Mouse (Mus musculus): ENCODE measurements around the gene Idh2.

Gene Idh2

GRCm38 (mm10) chr7:80123115-80123514 is 7.9 kb upstream of the Idh2 start:
- no peak for DNase-seq (ENCODE audit: low read depth, low spot score)

GRCm38 (mm10) chr7:80121083-80121482 is 5.9 kb upstream of the Idh2 start:
- peak; percentile 37 for DNase-seq (ENCODE audit: low read depth, low spot score)

- no peak for DNase-seq (ENCODE audit: low read depth, low spot score)
Observed at GRCm38 (mm10) chr7:80119198-80119597, 4.0 kb upstream of the Idh2 start.

GRCm38 (mm10) chr7:80116158-80116557 is 966 bp upstream of the Idh2 start:
- DNase-seq (ENCODE audit: low read depth, low spot score): no peak

GRCm38 (mm10) chr7:80114451-80115223 is 555 bp downstream of the Idh2 start:
- DNase-seq (ENCODE audit: low read depth, low spot score): peak; percentile 81

GRCm38 (mm10) chr7:80113989-80114388 is 1.2 kb downstream of the Idh2 start:
- peak; percentile 55 for DNase-seq (ENCODE audit: low read depth, low spot score)

GRCm38 (mm10) chr7:80111066-80112045 is 3.8 kb downstream of the Idh2 start:
- peak; percentile 88 for DNase-seq (ENCODE audit: low read depth, low spot score)

- DNase-seq (ENCODE audit: low read depth, low spot score): no peak
Observed at GRCm38 (mm10) chr7:80106441-80106840, 8.8 kb downstream of the Idh2 start.

- DNase-seq (ENCODE audit: low read depth, low spot score): no peak
Observed at GRCm38 (mm10) chr7:80105637-80106390, 9.4 kb downstream of the Idh2 start.

GRCm38 (mm10) chr7:80103335-80103734 is 11.9 kb downstream of the Idh2 start:
- DNase-seq (ENCODE audit: low read depth, low spot score): no peak

GRCm38 (mm10) chr7:80098389-80098976 is 16.7 kb downstream of the Idh2 start:
- DNase-seq (ENCODE audit: low read depth, low spot score): no peak

- no peak for DNase-seq (ENCODE audit: low read depth, low spot score)
Observed at GRCm38 (mm10) chr7:80095598-80096309, 19.4 kb downstream of the Idh2 start.

- no peak for DNase-seq (ENCODE audit: low read depth, low spot score)
Observed at GRCm38 (mm10) chr7:80094481-80094880, 20.7 kb downstream of the Idh2 start.

GRCm38 (mm10) chr7:80092351-80093046 is 22.7 kb downstream of the Idh2 start:
- DNase-seq (ENCODE audit: low read depth, low spot score): peak; percentile 91

GRCm38 (mm10) chr7:80091866-80092210 is 23.4 kb downstream of the Idh2 start:
- no peak for DNase-seq (ENCODE audit: low read depth, low spot score)

- DNase-seq (ENCODE audit: low read depth, low spot score): no peak
Observed at GRCm38 (mm10) chr7:80091004-80091865, 24.0 kb downstream of the Idh2 start.

- DNase-seq (ENCODE audit: low read depth, low spot score): no peak
Observed at GRCm38 (mm10) chr7:80090191-80091003, 24.8 kb downstream of the Idh2 start.

- no peak for DNase-seq (ENCODE audit: low read depth, low spot score)
Observed at GRCm38 (mm10) chr7:80088191-80088590, 27.0 kb downstream of the Idh2 start.
